In genomic region chr2:119993515-119993914, GRCm38 (mm10) we compare ENCODE assay signal across 13 mouse cellular contexts.
"Had no signal": no experiment of that assay in that cellular context is flagged by ENCODE, and none has a peak within 500 bp of the region (broad histone marks: within the 10 kb centered on the region; RNA-seq: fewer than 3 reads in every experiment).

No protein-coding gene starts in this region.

- H3K9me3 ChIP-seq: limb, embryonic 12.5 days; liver, embryonic 13.5 days; lung, embryonic 15.5 days; midbrain, embryonic 15.5 days; neural tube, embryonic 12.5 days had no signal

- H3K36me3 ChIP-seq: liver, embryonic 13.5 days; lung, embryonic 15.5 days; midbrain, embryonic 15.5 days; neural tube, embryonic 12.5 days had no signal

- ATAC-seq: liver, postnatal 0 days; midbrain, embryonic 15.5 days had no signal

- H3K4me3 ChIP-seq: layer of hippocampus, adult 2 months; limb, embryonic 12.5 days; liver, embryonic 13.5 days; lung, embryonic 15.5 days; midbrain, embryonic 15.5 days; neural tube, embryonic 12.5 days had no signal

- H3K9ac ChIP-seq: limb, embryonic 12.5 days; liver, embryonic 13.5 days; liver, postnatal 0 days; lung, embryonic 15.5 days; midbrain, embryonic 15.5 days; neural tube, embryonic 12.5 days had no signal

- DNase-seq: kidney, postnatal 10 days; kidney, postnatal 4 days; liver; liver, embryonic 13.5 days; liver, postnatal 0 days; lung, postnatal 36 days; right cerebral cortex, postnatal 14 days; thymus, postnatal 14 days had no signal

- H3K4me1 ChIP-seq: midbrain, embryonic 15.5 days; neural tube, embryonic 12.5 days had no signal

- H3K27ac ChIP-seq: layer of hippocampus, adult 2 months; limb, embryonic 12.5 days; liver, embryonic 13.5 days; lung, embryonic 15.5 days; midbrain, embryonic 15.5 days; neural tube, embryonic 12.5 days had no signal

- H3K27me3 ChIP-seq: limb, embryonic 12.5 days; liver, embryonic 13.5 days; lung, embryonic 15.5 days; midbrain, embryonic 15.5 days; neural tube, embryonic 12.5 days had no signal

- H3K4me2 ChIP-seq: limb, embryonic 12.5 days; liver, embryonic 13.5 days; lung, embryonic 15.5 days; midbrain, embryonic 15.5 days; neural tube, embryonic 12.5 days had no signal
